Mouse (Mus musculus): ENCODE results near the gene Bptf.
"Not testable (repeated sequence)": the region's sequence is repeated elsewhere in the genome, so short reads cannot be mapped to it uniquely, and the experiment has no call there.

Bptf gene

DNA sequence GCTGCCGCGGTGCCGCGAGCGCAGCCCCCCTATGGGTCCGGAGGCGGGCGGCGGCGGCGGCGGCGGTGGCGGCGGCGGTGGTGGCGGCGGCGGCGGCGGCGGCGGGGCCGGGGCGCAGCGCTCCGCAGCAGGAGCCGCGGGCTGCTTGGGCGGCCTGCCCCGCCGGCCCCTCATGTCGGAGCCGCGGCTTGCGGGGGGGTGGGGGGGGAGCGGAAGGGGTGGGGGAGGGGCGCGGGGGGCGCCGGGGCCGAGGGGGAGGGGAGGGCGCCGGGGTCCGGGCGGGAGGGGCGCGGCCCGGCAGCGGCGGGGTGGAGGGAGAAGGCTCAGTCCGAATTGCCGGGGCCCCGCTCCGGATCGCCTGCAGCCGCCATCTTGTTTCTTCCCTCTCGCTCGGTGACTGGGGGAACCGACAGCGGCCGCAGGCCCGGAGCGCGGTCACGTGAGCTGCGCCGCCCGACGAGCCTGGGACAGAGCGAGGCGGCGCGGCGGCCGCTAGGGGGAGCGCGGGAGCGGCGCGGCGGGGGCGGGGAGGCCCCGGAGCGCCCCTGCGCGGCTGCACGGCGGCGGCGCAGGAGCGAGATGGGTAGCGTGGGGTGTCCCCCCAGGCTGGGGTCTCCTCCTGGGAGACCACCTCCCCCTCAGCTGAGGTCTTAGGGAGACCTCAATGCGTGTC is at the start of gene Bptf:
Bptf (minus strand) TSS at position 379 of the 673 bp plus-strand sequence.
- peak; percentile 93 for DNase-seq

DNA sequence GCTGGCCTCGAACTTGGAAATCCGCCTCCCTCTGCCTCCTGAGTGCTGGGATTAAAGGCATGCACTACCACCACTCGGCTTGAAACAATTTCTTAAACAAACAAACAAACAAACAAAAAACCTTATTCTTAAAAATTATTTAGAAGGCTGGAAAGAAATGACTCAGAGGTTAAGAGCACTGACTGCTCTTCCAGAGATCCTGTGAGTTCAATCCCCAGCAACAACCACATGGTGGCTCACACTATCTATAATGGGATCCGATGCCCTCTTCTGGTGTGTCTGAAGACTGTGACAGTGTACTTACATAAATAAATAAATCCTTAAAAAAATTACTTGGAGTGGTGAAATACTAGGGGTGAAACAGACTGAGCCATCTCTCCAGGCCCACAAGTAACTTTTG is 29.3 kb upstream of the Bptf start:
- DNase-seq = no peak

GRCm38 (mm10) chr11:107159034-107159433 is 27.1 kb upstream of the Bptf start:
- DNase-seq = no peak

GRCm38 (mm10) chr11:107156977-107157642 is 25.2 kb upstream of the Bptf start:
- DNase-seq = no peak

DNA sequence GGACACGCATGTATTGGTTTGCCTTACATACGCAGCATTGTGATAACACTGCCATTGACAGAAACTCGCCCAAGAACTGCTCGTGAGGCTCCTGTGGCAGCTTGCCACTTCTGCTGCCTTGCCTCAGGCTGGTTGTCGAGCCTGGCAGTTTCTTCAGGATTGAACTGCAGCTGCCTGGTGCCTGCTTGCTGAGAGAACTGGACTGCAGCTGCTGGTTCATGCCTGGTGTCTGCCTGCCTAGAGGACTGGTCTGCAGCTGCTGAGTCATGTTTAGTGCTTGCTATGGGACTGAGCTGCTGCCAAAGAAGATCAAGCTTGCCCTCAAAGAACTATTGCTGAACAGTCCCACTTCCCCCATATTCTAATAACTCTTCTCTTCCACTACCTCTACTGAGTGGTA is 23.4 kb upstream of the Bptf start:
- DNase-seq = no peak

GRCm38 (mm10) chr11:107154431-107154830 is 22.5 kb upstream of the Bptf start:
- no peak for DNase-seq

DNA sequence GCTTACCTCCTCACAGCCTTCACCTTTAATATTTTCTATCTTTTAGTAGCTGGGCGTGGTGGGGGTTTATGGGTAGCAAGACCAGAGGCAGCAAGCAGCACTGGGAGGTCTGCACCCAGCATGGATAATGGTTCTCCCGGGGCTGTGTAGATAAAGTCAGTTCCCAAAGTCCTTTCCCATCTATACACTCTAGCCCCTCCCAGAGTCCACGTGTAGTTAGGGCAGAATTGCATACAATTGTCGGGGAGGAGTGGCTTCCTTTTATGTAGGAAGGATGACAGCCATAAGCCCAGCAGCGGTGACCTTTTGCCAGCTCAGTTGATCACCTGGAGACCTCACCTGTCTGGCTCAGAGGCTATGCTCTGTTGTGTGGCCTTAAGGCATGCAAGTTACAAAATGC is 21.7 kb upstream of the Bptf start:
- no peak for DNase-seq

- DNase-seq = peak; percentile 31
Measured at GRCm38 (mm10) chr11:107151809-107152208, 19.9 kb upstream of the Bptf start.

DNA sequence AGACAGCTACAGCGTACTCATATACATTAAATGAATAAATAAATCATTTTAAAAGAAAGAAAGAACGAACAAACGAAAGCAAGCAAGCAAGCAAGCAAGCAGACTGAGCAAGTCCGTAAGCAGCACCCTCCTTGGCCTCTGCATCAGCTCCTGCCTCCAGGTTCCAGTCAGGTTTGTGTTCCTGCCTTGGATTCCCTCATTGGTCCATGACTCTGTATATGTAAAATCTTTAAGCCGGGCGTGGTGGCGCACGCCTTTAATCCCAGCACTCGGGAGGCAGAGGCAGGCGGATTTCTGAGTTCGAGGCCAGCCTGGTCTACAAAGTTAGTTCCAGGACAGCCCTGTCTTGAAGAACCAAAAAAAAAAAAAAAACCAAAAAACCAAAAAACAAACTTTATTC is 12.0 kb upstream of the Bptf start:
- not testable (repeated sequence) for DNase-seq

GRCm38 (mm10) chr11:107142382-107142781 is 10.5 kb upstream of the Bptf start:
- no peak for DNase-seq

- no peak for DNase-seq
Measured at GRCm38 (mm10) chr11:107140756-107141155, 8.8 kb upstream of the Bptf start.

- peak; percentile 49 for DNase-seq
Measured at GRCm38 (mm10) chr11:107138633-107139032, 6.7 kb upstream of the Bptf start.

- DNase-seq = no peak
Measured at GRCm38 (mm10) chr11:107137593-107137992, 5.7 kb upstream of the Bptf start.

- not testable (repeated sequence) for DNase-seq
Measured at GRCm38 (mm10) chr11:107136458-107136857, 4.5 kb upstream of the Bptf start.

DNA sequence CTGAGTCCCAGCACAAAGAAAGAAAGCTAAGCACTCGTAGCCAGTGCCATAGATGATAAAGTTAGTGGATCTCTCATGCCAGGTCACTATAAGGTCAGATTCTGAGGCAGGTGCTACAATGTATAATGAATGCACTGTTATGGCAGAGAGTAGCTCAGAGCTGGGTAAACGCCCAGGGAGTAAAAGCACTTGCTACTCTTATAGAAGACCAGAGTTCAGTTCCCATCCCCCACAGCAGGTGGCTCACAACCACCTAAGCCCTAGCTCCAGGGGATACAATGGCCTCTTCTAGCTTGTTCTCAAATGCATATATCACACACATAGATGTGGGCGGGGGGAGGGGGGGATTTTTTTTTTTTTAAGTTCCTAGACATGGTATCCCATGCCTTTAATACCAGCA is 3.8 kb upstream of the Bptf start:
- no peak for DNase-seq

DNA sequence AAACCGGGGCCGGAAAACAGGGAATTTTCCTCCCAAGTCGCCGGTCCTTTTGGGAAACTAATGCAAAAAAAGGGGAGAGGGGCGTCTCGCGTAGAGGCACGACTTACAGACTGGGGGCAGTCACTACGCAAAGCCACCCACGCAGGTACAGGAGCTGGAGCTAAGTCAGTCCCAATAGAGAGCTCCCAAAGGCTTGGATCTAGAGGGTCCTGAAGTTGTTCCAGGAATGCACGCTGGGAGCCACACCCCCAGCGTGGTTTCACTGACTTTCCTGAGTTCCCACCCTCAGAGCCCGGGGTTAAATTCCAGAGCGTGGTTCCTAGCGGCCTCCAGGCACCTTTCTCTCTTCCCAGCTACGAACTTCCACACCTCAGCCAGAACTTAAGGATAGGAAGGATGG is 499 bp upstream of the Bptf start:
- DNase-seq = peak; percentile 11

DNA sequence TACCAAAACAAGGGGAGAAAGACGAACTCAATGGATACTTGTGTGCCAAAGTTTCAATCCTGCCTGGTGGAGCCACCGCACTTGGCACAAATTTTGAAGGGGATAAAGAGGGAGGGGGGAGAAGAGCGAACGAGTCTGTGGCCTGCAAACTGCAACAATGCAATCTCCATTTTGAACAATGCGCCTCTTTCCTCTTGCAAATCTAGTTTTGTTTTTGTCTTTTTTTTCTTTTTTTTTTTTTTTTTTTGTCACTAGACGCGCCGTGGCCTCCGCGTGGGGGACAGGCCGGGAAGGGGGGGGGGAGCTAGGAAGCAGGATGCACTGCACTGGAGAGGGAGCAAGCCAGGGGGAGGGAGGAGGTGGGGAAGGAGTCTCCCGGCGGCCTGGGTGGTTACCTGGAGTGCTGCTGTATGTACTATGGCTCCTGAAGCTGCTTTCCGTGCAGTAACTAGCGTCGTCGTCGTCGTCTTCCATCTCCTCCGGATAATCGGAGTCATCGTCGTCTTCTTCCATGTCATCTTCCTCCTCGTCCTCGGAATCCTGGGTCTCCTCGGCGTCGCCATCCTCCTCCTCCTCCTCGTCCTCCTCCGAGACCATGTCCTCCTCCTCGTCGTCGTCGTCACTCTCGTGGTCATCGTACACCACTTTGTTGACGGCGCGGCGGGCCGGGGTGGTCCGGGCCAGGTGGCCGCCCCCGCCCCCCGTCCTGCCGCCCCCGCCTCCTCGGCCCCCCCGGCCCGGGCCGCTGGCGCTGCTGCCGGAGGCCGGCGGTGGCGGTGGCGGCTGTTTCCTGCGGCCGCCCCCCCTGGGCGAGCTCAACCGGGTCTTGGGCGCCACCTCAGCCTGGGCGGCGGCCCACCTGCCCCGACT is 813 bp downstream of the Bptf start:
- DNase-seq = peak; percentile 76

- DNase-seq = no peak
Measured at GRCm38 (mm10) chr11:107130221-107130788, 1.6 kb downstream of the Bptf start.

DNA sequence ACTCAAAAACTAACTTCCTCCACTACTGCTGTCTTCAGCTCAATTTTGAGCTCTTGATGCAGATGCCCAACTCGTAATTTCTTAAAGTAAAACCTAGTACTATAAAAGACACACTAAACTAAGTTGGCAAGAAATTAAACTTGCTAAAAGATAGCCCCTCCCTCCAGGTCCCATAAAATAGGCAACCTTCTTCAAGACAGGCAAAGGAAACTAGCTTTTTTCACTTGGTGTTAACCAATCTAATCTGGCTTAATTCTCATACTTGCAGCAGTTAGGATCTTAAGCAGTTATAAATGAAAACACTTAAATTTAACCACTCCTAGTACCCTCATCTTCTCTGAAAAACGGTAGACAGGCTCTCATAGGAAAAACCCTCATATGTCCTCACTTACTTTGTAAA is 2.3 kb downstream of the Bptf start:
- no peak for DNase-seq

DNA sequence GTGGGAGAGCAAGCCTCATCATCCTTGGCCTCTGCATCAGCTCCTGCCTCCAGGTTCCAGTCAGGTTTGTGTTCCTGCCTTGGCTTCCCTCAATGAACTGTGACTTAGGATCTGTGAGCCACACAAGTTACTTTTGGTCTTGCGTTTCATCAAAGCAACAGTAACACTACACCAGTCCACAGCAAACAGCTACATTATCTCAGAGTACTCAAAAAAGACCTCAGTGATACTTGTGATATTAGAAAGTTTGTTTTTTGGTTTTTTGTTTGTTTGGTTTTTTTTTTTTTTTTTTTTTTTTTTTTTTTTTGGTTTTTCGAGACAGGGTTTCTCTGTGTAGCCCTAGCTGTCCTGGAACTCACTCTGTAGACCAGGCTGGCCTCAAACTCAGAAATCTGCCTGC is 5.2 kb downstream of the Bptf start:
- DNase-seq = not testable (repeated sequence)

- no peak for DNase-seq
Measured at GRCm38 (mm10) chr11:107125011-107125410, 6.9 kb downstream of the Bptf start.

- DNase-seq = peak; percentile 54
Measured at GRCm38 (mm10) chr11:107124327-107124731, 7.6 kb downstream of the Bptf start.

- no peak for DNase-seq
Measured at GRCm38 (mm10) chr11:107117789-107118188, 14.1 kb downstream of the Bptf start.

Measured in lung, postnatal 14 days (tissue).